Mouse (Mus musculus) stomach, postnatal 0 days (tissue): Measurements from ENCODE around the gene Egln2. TPM values are rescaled to one million over a fixed set of nuclear protein-coding genes. Genes with fewer than 3 reads are reported as not detected.

ENCODE experiments used
- ATAC-seq: fragments of 200-750 bp; cut with Nextera tagmentation; 2 replicates; pipeline ENCODE4 v1.8.0; 2017; ENCODE audit not compliant: low FRiP score, low TSS enrichment
- DNase-seq: peaks from one replicate; pipeline ENCODE4 v3.0.0-alpha.2; 2016; ENCODE audit warnings: low spot score
- H3K27ac ChIP-seq: fragments of 300-500 bp; sonication (generic); replicated peaks from 2 replicates; pipeline ENCODE4 v1.5.1; 2014; ENCODE audit warnings: mild to moderate bottlenecking, control low read depth
- H3K27me3 ChIP-seq: fragments of 300-500 bp; sonication (generic); 2 replicates; pipeline ENCODE4 v1.6.1; 2014; ENCODE audit warnings: low read length; ENCODE audit not compliant: control insufficient read depth, insufficient read depth
- H3K36me3 ChIP-seq: fragments of 300-500 bp; sonication (generic); 2 replicates; pipeline ENCODE4 v1.6.1; 2014; ENCODE audit warnings: low read length, mixed read lengths; ENCODE audit not compliant: control insufficient read depth, insufficient read depth
- H3K4me1 ChIP-seq: fragments of 300-500 bp; sonication (generic); replicated peaks from 2 replicates; pipeline ENCODE4 v1.6.1; 2014; ENCODE audit warnings: antibody characterized with exemption; ENCODE audit not compliant: control insufficient read depth, insufficient read depth
- H3K4me2 ChIP-seq: fragments of 300-500 bp; sonication (generic); replicated peaks from 2 replicates; pipeline ENCODE4 v1.6.1; 2014; ENCODE audit warnings: low read depth, mild to moderate bottlenecking, control low read depth, moderate library complexity
- H3K4me3 ChIP-seq: fragments of 300-500 bp; sonication (generic); 2 replicates; pipeline ENCODE4 v1.5.1; 2014; ENCODE audit warnings: low read depth, low read length, control low read depth
- H3K9ac ChIP-seq: fragments of 300-500 bp; sonication (generic); 2 replicates; pipeline ENCODE4 v1.6.1; 2014; ENCODE audit warnings: mild to moderate bottlenecking, low read length, control low read depth, mixed read lengths
- H3K9me3 ChIP-seq: fragments of 300-500 bp; sonication (generic); 2 replicates; pipeline ENCODE4 v1.6.1; 2016; ENCODE audit warnings: low read length; ENCODE audit not compliant: control insufficient read depth
- CTCF ChIP-seq: IDR thresholded peaks from 2 replicates; pipeline ENCODE4 v1.5.1; 2016; ENCODE audit warnings: antibody characterized with exemption, low read depth, mild to moderate bottlenecking, moderate library complexity
- EP300 ChIP-seq: optimal IDR thresholded peaks from 2 replicates; pipeline ENCODE3; 2016; ENCODE audit warnings: antibody characterized with exemption
- WGBS: fragments of 180-500 bp; shearing (Covaris S2); extraction: QIAGEN DNeasy Blood & Tissue Kit; methylation state at CpG from one replicate; pipeline ENCODE4 v1.1.7; 2014; 5-methylcytosine and 5-hydroxymethylcytosine counted together
- polyA plus RNA-seq: library from polyadenylated mRNA; unstranded; fragments of >200 nt; fragmentation: Nextera tagmentation; extraction: Ambion mirVana; gene quantifications from 2 replicates; pipeline ENCODE4 v1.2.1, GENCODE M21; 2015

Gene Egln2
- polyA plus RNA-seq, 1 experiment from 2014 or later: 51.0 TPM

- DNase-seq: no peak
- no peaks in the 10 kb centered on the region for H3K9me3 ChIP-seq
- peak overlapping the region; percentile 72 for H3K4me3 ChIP-seq
- H3K36me3 ChIP-seq: no peaks in the 10 kb centered on the region; the same call in none of the 2 replicates
- 0 out of 2 replicates have a peak overlapping the region, but pooled peaks have one; percentile 9 for H3K9ac ChIP-seq
- peak overlapping the region; percentile 67 for H3K27ac ChIP-seq
- H3K4me2 ChIP-seq: peak overlapping the region; percentile 52
- no peak for ATAC-seq
- 41% methylated on average over 16 of the region's 16 CpGs for WGBS
- no peaks in the 10 kb centered on the region; the same call in 1 of the 2 replicates for H3K4me1 ChIP-seq
- TF ChIP-seq EP300: no peak
- H3K27me3 ChIP-seq: no peaks in the 10 kb centered on the region
Observed at GRCm38 (mm10) chr7:27179217-27179918, 12.8 kb upstream of the Egln2 start.

- H3K4me3 ChIP-seq: peak within 1 kb of the TSS; percentile 72
- no peaks in the 10 kb centered on the region for H3K27me3 ChIP-seq
- H3K36me3 ChIP-seq: peaks cover 4% of the 10 kb centered on the region; the same call in 1 of the 2 replicates
- TF ChIP-seq EP300 (peak; percentile 50), CTCF (peak; percentile 79)
- under 1% methylated on average over 50 of the region's 53 CpGs for WGBS
- no peaks in the 10 kb centered on the region for H3K9me3 ChIP-seq
- ATAC-seq (peak; percentile 98), DNase-seq (peak; percentile 100)
- no peaks in the 10 kb centered on the region; the same call in 1 of the 2 replicates for H3K4me1 ChIP-seq
- peak within 1 kb of the TSS; percentile 68 for H3K9ac ChIP-seq
- H3K27ac ChIP-seq: peak within 1 kb of the TSS; percentile 93
- peak within 1 kb of the TSS; percentile 55 for H3K4me2 ChIP-seq
Observed at GRCm38 (mm10) chr7:27178324-27179216, 12.0 kb upstream of the Egln2 start, which contains the start of gene Rab4b. Gene Rab4b, minus strand, starts transcription at chr7:27178896.

DNA sequence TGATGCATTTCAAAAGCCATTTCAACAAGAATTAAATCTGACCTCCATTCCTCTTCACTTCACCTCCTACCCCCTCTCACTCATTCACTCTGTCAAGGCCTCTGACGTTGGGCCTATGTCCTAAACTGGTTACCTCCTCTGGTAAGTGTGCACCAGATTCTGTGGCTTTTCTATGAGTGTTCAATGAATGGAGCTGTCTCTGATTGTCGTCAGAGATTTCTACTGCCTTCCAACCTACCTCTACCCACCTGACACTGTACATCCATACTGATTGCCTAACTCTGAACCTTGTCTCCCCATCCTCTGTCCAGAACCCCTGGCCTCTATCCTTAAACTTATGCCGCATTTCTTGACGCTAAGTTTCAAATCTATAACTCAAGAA, 11.3 kb upstream of the Egln2 start:
- WGBS: 15% methylated on average over 4 of the region's 4 CpGs
- Histone ChIP-seq H3K4me2 (peak overlapping the region; percentile 55), H3K4me3 (peak overlapping the region; percentile 72), H3K4me1 (no peaks in the 10 kb centered on the region; the same call in 1 of the 2 replicates), H3K9me3 (no peaks in the 10 kb centered on the region), H3K27ac (peak overlapping the region; percentile 93), H3K27me3 (no peaks in the 10 kb centered on the region), H3K9ac (peak overlapping the region; percentile 68), H3K36me3 (peaks cover 6% of the 10 kb centered on the region; the same call in 1 of the 2 replicates)
- ATAC-seq: 0 out of 2 replicates have a peak, but pooled peaks have one; percentile 1
- no peak for TF ChIP-seq EP300
- no peak for DNase-seq

- H3K27me3 ChIP-seq: no peaks in the 10 kb centered on the region
- TF ChIP-seq EP300 (no peak), CTCF (no peak)
- no peaks in the 10 kb centered on the region; the same call in 1 of the 2 replicates for H3K4me1 ChIP-seq
- no peak overlapping the region for H3K4me2 ChIP-seq
- ATAC-seq (no peak), DNase-seq (no peak)
- WGBS: 90% methylated on average over 7 of the region's 7 CpGs
- no peak overlapping the region for H3K9ac ChIP-seq
- H3K9me3 ChIP-seq: no peaks in the 10 kb centered on the region
- H3K36me3 ChIP-seq: peaks cover 10% of the 10 kb centered on the region; the same call in 1 of the 2 replicates
- no peak overlapping the region for H3K4me3 ChIP-seq
- H3K27ac ChIP-seq: no peak overlapping the region
Observed at GRCm38 (mm10) chr7:27174896-27175295, 8.3 kb upstream of the Egln2 start.

- H3K9me3 ChIP-seq: no peaks in the 10 kb centered on the region
- peaks cover 10% of the 10 kb centered on the region; the same call in 1 of the 2 replicates for H3K36me3 ChIP-seq
- no peak for ATAC-seq
- 95% methylated on average over 15 of the region's 15 CpGs for WGBS
- DNase-seq: no peak
- no peak overlapping the region for H3K4me2 ChIP-seq
- H3K27me3 ChIP-seq: no peaks in the 10 kb centered on the region
- TF ChIP-seq CTCF (no peak), EP300 (no peak)
- no peak overlapping the region for H3K27ac ChIP-seq
- H3K4me3 ChIP-seq: no peak overlapping the region
- no peaks in the 10 kb centered on the region; the same call in 1 of the 2 replicates for H3K4me1 ChIP-seq
- no peak overlapping the region for H3K9ac ChIP-seq
Observed at GRCm38 (mm10) chr7:27174496-27174895, 7.9 kb upstream of the Egln2 start.
